Mouse (Mus musculus) thymus, postnatal 25 days (tissue): ENCODE data around the gene Kirrel2.

Experiments
- DNase-seq: peaks from one replicate; pipeline ENCODE4 v3.0.0; 2022

Gene Kirrel2

GRCm38 (mm10) chr7:30411023-30411422, 46.5 kb downstream of the Kirrel2 start:
- no peak for DNase-seq

DNA sequence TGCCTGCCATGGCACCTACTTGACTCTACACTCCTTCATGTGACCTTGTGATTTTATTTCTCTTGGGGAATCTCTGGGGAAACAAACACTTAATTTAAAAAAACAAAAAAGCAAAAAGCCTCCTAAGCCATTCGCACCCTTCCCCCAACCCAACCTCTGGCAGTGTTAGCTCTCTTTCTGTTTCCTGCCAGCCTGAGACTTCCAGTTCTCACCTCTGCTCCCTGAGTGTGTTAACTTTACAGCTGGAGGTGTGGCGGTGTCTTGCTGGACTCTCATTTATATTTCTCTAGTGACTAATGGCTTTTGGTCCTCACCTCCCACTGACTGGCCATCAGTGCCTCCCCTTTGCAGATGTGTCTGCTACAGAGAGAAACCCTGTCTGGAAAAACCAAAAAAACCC, 47.7 kb downstream of the Kirrel2 start:
- DNase-seq: peak; percentile 40

DNA sequence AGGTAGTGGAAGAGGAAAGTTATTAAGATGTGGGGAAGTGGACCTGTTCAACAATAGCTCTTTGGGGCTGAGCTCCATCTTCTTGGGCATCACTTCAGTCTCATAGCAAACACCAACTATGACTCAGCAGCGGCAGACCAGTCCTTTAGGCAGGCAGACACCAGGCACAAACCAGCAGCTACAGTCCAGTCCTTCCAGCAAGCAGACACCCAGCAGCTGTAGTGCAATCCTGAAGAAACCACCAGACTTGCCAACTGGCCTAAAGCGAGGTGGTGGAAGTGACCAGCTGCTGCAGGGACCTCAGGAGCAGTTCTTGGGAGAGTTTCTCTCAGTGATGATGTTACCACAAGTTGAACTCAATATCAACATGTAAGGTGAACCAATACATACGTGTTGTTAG, 48.9 kb downstream of the Kirrel2 start:
- DNase-seq: no peak

DNA sequence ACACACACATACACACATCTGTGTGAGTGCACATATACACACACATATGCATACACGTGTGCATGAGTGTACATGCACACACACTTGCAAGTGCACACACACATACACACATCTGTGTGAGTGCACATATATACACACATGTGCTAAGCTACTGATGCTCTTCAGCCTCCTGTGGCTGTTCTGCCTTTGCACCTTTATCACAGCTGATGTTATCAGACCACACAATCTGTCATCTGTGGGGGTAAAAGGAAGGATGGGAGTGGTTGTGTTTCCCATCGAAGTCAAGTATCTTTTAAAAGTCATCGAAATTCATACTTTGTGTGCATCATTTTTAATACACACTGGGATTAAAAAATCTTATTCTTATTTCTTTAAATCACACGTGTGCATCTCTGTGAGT, 55.1 kb downstream of the Kirrel2 start:
- DNase-seq: no peak

GRCm38 (mm10) chr7:30399671-30400070, 57.8 kb downstream of the Kirrel2 start:
- no peak for DNase-seq
